Mouse (Mus musculus): Measurements from ENCODE around the gene Fshr.

The Fshr gene

DNA sequence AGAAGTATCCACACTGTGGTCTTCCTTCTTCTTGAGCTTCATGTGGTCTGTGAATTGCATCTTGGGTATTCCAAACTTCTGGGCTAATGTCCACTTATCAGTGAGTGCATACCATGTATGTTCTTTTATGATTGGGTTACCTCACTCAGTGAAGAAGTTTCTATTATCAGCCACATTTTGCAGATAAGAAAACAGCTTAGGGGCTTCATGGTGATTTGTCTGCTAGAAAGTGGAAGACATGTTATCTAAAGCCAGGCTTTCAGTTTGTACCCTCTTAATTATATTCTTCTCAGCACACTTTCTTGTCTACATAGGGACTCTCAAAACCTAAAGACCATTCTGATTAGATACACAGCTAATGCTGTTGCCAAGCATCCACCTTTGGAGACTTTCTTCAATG is 165.8 kb downstream of the Fshr start:
- DNase-seq (ENCODE audit: low spot score) = no peak

DNA sequence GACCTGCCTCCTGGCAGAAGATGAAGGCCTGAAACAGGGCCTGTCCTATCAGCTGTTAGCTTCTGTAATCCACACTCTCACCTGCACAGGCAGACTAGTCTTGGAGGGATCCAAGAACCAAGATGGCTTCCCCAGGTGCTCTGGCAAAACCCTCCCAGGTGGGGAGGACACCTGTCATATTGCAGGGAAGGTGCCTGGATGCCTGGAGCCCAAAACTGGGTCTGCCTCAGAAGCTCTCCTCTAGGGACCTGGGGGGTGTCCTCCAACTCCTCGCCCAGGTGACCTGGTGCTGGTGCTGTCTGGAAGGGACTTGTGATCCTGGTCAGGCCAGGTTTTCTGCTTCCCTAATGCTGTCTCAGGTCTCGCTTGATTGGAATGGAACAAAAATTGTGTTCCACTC is 167.5 kb downstream of the Fshr start:
- DNase-seq (ENCODE audit: low spot score) = no peak

DNA sequence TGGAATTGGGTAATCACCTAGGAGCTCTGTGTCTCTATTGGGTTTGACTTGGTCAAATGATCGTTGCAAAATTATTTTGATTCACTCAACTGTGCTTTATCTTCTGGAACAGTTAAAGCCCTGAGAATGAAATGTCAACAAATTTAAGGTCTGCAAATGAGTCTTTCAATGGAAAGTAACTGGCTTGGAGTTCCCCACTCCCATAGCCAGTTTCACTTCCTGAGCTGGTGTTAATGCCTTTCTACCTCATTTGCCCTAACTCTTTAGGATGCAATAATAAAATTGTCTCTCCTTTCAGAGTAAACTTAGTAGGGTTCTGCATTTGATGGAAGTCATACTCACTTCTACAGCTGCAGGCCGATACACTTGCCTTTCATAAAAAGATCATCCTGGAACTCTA is 181.0 kb downstream of the Fshr start:
- no peak for DNase-seq (ENCODE audit: low spot score)

DNA sequence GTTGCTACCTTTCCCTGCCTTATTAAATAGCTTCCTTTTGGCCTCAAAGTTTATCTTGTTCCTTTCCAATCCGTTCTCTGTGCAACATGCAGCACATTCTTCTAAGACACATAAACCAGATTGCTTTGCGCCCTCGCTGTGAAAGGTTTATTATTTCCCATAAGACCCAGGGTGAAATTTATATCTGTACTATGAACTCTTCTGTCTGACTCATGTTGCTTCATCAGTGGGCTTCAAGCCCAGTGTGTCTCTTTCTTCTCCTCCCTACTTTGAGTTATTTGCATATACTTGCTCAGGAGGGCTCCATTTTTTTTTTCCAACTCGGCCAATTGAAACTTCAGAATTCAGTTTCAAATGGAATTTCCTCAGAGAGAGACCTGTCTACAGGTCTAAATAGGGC is 183.5 kb downstream of the Fshr start:
- no peak for DNase-seq (ENCODE audit: low spot score)

DNA sequence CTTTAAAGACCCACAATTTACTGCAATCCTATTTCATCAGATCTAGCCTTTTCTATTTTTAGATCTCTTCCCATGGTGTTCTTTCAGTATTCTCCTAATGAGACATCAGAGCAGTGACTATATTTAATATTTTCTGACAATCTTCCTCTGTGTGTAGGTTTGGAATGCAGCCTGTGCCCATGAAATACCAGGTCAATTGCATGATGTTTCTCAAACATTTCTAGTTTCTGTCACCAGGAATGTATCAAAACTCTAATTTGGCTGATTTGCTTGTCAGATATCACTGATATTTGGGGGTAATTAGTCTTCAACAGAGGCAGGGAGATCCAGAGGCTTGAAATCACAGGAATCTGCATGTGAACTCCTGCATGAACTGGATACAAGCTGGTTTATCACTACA is 186.8 kb downstream of the Fshr start:
- no peak for DNase-seq (ENCODE audit: low spot score)

DNA sequence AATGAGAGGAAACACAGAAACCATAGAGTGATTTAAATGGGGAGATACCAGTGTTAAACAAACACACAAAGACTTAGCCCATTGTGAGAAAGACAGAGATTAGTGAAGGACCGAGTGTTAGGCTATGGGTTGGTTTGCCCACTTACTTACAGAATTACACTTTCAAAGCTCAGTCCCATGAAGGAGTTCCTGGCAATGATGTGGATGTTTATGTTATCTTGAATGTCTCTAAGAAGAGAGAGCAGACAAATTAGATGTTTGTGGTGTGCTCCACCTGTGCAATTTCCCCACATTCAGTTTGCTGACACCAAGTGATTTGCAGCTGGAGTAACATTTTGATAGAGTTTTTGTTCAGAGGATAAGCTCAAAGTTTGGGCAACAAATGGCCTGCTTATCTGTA is 191.4 kb downstream of the Fshr start:
- DNase-seq (ENCODE audit: low spot score) = no peak

DNA sequence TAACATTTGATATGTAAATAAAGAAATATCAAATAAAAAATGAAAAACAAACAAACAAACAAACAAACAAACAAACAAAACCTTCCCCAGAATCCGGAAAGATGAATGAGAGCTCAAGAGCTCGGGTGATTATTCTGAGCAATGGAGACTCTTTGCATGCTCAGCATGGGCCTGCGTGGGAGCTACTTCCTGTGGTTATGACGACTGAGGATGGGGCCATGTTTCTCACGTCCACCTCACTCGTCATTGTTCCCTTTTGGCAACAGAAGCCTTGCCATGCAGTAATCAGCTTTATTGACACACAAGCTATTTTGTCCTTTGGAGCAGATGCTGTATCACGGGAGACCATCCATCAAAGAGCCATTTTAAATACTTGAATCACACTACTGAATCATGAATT is 191.8 kb downstream of the Fshr start:
- no peak for DNase-seq (ENCODE audit: low spot score)

DNA sequence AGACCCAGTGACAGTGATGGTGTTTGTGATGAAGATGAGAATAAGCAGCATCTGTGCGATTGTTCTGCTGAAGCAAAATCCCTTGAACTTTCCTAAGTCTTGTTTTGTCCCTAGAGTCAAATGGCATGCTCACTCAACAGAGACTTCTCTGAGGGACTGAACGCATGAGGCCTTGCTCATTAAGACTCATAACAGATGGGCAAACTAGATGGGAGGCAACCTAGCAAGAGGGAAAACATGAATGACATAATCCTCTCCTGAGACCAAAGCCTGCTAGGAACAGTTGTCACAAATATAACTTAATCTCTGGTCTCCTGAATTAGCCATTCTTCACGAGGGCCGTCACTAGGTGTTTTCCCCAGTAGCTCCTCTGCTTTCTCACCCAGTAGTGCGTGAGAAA is 194.5 kb downstream of the Fshr start:
- DNase-seq (ENCODE audit: low spot score) = no peak

DNA sequence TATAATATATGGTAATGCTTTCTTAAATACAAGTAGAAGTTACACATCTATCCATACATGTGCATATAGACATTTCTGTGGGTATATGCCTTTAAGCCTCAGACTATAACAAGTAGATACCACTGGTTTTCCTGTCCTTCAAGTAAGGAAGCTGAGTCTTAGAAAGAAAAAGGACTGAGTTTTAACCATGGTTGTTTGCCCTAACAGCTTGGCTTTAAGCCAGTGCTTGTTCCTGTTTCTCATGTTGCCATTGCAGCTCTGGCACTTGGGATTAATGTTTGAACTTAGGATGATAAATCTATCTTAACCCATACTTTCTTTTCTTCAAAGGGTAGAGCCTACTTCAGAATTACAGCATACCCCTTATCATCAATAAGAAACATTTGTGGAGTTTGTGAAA is 200.6 kb downstream of the Fshr start:
- no peak for DNase-seq (ENCODE audit: low spot score)

DNA sequence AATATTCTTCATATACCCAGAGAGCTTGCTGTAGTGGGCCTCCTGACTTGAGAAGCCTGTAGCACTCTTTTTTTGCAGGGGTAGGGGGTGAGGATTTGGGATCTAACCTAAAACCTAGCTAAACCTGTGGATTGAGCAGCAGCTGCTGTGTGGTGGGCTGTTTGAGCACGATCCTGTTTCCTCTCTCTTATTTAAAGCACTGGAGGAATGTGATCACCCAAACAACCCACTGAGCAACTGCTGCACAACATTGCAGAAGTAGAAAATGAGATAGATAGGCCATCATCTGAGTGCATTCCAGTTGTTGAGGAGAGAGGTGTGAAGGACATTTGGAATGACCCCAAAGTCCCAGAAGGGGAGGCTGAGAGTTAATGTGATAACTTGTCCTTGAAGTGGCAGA is 202.2 kb downstream of the Fshr start:
- no peak for DNase-seq (ENCODE audit: low spot score)

DNA sequence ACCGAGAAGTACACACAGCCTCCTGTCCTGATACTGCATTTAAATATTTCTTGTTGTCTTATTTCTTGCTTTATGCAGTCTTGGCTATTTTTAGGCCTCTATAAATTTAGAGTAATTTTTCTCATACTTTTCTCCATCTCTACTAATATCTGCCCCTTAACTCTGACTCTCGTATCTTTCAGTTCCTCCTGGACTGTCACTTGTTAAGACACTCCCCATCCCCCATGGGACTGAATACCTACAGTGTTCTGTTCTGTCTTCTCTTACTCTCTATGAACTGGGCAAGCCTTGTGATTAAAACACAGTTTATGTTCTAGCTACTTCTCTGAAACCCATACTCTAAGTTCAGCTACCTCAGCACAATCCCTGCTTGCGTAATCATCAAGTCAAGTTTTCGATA is 209.2 kb downstream of the Fshr start:
- DNase-seq (ENCODE audit: low spot score) = no peak

DNA sequence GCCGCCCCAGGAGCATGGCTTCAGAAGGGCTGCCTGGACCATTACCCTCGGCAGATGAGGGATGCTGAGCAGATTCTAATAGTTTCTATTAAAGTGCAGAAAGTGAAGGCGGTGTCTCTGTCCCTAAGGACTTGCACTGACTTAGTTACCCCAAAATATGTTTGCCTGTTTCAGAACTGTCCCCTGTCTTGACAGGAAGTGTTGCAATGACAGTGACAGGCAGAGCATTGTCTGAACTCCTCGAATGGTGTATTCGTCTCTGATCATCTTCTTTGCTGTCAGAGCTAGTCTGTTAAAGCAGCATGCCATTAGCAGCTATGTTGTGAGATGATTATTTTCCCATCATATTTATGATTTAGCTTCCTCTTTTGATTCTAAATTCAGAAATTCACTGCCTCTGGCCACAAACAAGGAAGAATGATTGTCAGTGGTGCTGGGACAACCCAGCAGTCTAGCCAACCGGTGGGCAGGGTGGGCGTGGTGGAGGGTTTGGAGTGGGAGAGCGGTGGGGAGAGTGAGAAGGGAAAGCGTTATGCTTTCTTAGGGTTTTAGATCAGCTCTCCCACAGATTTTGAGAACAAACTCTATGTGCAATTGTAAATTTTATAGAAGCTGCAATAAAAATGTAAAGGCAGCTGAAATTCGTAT is 219.6 kb downstream of the Fshr start:
- no peak for DNase-seq (ENCODE audit: low spot score)

DNA sequence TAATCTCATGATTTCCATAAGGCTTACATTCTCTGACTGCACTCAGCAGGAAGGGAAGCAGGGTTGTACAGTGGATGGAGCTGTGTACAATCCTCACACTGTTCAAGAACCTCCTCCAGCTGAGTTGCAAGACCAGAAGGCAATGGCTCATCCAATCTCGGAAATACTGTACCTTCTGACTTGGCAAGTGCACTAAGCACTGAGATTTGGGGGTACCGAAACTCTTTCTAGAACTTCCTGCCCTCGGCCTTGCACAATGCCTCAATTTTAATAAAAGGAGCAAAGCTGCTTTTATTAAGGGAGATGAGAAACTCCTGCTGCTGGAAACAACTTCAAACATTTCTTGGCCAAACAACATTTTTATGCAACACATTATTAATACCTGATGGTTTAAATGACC is 225.9 kb downstream of the Fshr start:
- no peak for DNase-seq (ENCODE audit: low spot score)

DNA sequence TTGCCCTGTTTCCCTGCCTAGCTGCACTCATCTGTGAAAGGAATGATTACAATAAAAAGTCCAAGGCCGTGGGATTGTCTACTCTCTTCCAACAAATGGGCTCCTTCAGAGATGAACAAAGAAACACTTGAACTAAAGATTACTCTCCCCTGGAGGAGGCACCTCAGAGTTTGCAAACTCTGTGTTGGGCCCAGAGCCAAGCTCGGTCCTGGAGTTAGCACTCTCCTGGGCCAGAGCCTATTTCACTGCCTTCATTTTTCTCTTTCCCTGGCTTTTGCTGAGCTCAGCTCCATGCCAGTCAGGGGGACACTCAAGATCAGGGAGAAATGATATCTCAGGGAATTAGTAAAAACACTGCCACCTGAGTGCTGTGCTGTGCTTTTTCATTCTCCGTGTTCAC is 234.4 kb downstream of the Fshr start:
- no peak for DNase-seq (ENCODE audit: low spot score)

DNA sequence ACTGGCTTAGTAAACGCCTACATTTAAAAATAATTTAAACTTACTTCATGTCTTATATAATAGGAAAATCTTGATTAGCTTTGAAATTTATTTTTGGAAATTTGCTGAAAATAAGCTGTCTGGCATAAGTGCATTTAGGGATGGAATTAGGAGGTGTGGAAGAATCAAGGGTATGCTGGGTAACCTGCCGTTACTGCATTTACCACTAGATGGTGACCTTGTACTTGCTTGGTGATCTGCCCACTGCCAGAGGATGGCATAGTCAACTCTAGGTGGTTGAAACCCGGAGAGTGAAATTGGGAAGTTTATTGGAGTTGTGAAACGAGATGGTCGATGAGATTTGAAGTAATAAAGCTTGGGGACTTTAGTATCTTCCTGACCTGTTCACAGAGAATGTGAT is 246.5 kb downstream of the Fshr start:
- DNase-seq (ENCODE audit: low spot score) = no peak

DNA sequence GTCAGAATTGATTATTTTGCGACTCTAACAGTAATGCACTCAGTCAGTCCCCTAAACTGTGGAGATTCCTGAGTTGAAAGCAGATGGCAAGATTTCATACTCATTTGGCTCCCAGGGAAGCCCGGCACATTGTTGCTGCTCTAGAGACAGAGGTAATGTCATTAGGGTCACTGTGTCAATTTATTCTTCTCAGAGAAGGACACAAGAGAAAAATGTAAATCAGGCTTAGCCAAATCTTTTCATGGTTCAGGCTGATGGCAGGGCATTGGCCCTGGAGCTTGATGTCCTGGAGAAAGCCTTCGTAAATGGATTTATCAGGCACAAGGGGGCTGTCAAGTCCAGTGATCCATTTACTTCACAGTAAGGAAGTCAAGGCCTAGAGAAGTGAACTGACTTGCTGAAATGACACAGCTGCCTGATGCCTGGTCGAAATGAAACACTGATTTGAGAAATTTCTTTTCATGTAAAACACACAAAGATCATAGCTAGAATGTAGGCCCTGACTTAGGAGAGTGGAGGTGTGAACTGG is 262.3 kb downstream of the Fshr start:
- no peak for DNase-seq (ENCODE audit: low spot score)

DNA sequence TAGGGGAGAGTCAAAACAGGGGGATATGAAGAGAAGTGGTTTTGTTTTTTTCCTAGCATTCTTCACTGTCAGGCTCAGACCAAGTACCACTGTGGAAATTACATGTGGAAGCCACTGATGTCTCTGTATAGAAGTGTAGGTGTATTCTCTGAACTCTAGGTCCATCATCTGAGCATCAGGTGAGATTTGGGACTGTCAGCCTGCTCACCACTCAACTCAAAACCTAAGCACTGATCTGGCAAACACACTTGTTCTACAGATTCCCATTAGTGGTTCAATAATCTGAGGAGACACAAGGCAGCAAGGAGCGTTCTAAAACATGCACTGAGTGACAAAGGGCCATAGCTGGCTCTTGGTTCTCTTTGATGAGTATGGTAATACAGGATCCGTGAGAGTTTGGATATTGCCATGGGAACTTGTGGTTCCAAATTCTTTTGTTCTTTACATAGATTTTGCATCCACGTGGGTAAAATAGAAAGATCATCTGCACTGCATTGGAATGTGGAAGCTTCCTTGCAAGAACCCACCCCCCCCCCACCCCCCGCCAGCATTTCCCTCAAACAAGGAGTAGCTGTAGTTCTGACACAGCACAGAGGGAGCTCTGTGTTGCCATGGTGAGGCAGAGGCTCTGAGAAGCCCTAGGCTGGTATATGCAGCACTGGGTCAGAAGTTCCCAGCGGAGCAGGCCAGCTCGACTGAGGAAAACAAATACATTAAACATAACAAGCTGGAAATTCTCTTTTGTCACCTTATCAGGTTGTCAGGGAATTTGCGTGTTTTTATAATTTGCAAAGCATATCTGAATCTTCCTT is 262.9 kb downstream of the Fshr start:
- DNase-seq (ENCODE audit: low spot score) = peak; percentile 9

DNA sequence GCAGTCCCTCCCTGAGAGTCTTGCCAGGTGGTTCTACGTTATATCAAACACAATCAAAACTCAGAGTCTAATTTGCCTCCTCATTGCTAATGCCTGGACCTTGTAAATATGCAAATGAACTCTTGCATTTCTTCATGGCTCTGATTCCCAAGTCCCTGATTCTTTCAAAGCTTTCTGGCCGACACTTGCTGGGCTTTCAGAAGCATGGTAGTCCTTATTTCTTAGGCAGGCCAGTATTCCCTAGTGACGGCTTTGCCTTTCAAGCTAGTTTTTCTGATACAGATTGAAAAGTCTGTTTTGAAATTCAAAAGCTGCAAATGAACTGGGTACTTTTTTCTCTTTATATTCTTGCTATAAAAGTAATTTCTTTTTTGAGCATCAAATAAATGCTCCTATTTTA is 263.5 kb downstream of the Fshr start:
- DNase-seq (ENCODE audit: low spot score) = no peak

Measured in yolk sac, embryonic 10.5 days (tissue).